Mouse (Mus musculus) stomach, adult 2 months (tissue): Measurements from ENCODE around the gene Dhrs2. TPM values are rescaled to one million over a fixed set of nuclear protein-coding genes. Genes with fewer than 3 reads are reported as not detected.

Experiments used
- polyA plus RNA-seq: library from polyadenylated mRNA; depleted of rRNA; stranded (reverse); fragments of >200 nt; gene quantifications from 2 replicates; pipeline ENCODE4 v1.2.3, GENCODE M21; 2012; rRNA removed

Dhrs2 gene
- polyA plus RNA-seq, result 0.10 TPM in 1 of 2 replicates, not detected in the other

DNA sequence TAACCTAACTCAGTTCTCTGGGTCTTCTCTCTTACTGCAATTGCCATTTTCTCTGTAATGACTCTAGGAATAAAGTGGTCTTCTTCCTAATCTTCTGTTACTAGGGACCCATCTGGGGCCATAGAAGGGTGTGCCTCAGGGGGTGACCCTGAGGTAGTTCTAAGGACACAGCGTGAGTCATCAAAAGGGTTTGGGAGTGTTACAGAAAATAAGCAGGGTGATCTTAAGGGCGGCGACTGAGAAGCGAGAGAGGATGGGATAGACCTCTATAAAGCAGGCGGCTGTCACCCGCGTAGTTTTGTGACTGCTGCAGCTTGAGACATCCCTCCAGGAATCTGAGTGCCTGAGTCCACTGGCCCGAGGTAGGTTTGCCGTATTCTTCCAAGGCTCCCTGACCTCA lies at the start of gene Dhrs2:
Gene Dhrs2 (plus strand): TSS at position 301 of the 400 bp plus-strand sequence.

Other genes with a start within 250 kb of the Dhrs2 start
- not detected in 2 replicates for gene Gm17428, start 245.1 kb upstream of the Dhrs2 start, polyA plus RNA-seq
- 0.06 and 0.08 TPM in 2 replicates for gene Myh7, start 227.4 kb upstream of the Dhrs2 start, polyA plus RNA-seq
- 2.0 TPM in 2 replicates for gene Ngdn, start 206.6 kb upstream of the Dhrs2 start, polyA plus RNA-seq
- gene Zfhx2, start 129.7 kb upstream of the Dhrs2 start, polyA plus RNA-seq, result 1.5 and 1.9 TPM in 2 replicates
- gene Thtpa, start 127.2 kb upstream of the Dhrs2 start, polyA plus RNA-seq, result 2.6 and 2.8 TPM in 2 replicates
- 19.1 and 23.4 TPM in 2 replicates for gene Ap1g2, start 115.4 kb upstream of the Dhrs2 start, polyA plus RNA-seq
- 1.7 TPM in 2 replicates for gene Jph4, start 105.1 kb upstream of the Dhrs2 start, polyA plus RNA-seq